Mouse (Mus musculus) heart, embryonic 14.5 days (tissue): ENCODE measurements around the gene Nrg4. TPM values are rescaled to one million over a fixed set of nuclear protein-coding genes. Genes with fewer than 3 reads are reported as not detected.

Experiments used
- ATAC-seq: fragments of 200-750 bp; cut with Nextera tagmentation; 2 replicates; pipeline ENCODE4 v1.8.0; 2017; ENCODE audit warnings: low read depth, moderate TSS enrichment; ENCODE audit not compliant: insufficient number of reproducible peaks, insufficient read depth, low FRiP score
- H3K27ac ChIP-seq, 2 experiments: fragments of 200-500 bp in 1 of 2; fragments of 300-500 bp in 1 of 2; sonication (generic) in 1 of 2; replicated peaks in 1 of 2; 2 replicates each; pipeline ENCODE4 v1.5.1; 2012 to 2014; ENCODE audit warnings: low read depth in 2 of 2, low read length in 2 of 2, control low read depth in 1 of 2, mild to moderate bottlenecking in 1 of 2, mixed read lengths in 1 of 2; ENCODE audit not compliant: control insufficient read depth in 1 of 2, insufficient read depth in 1 of 2
- H3K27me3 ChIP-seq: fragments of 300-500 bp; sonication (generic); 2 replicates; pipeline ENCODE4 v1.6.1; 2014; ENCODE audit warnings: mild to moderate bottlenecking, low read length, control low read depth; ENCODE audit not compliant: control insufficient read depth, insufficient read depth
- H3K36me3 ChIP-seq: fragments of 300-500 bp; sonication (generic); 2 replicates; pipeline ENCODE4 v1.6.1; 2014; ENCODE audit warnings: mild to moderate bottlenecking, control low read depth, low read length, mixed read lengths; ENCODE audit not compliant: control insufficient read depth, insufficient read depth
- H3K4me1 ChIP-seq, 2 experiments: fragments of 200-500 bp in 1 of 2; fragments of 300-500 bp in 1 of 2; sonication (generic) in 1 of 2; 2 replicates each; pipeline ENCODE4 v1.6.1; 2012 to 2014; ENCODE audit warnings: low read length in 2 of 2, control low read depth in 1 of 2, mixed read lengths in 1 of 2; ENCODE audit not compliant: control insufficient read depth in 2 of 2, insufficient read depth in 2 of 2
- H3K4me2 ChIP-seq: fragments of 300-500 bp; sonication (generic); 2 replicates; pipeline ENCODE4 v1.6.1; 2014; ENCODE audit warnings: mild to moderate bottlenecking, low read length
- H3K4me3 ChIP-seq, 2 experiments: fragments of 200-500 bp in 1 of 2; fragments of 300-500 bp in 1 of 2; sonication (generic) in 1 of 2; 2 replicates each; pipeline ENCODE4 v1.5.1; 2012 to 2014; ENCODE audit warnings: low read length in 2 of 2, mild to moderate bottlenecking in 2 of 2, control low read depth in 1 of 2, low read depth in 1 of 2, moderate library complexity in 1 of 2; ENCODE audit not compliant: control insufficient read depth in 1 of 2, insufficient read depth in 1 of 2
- H3K9ac ChIP-seq: fragments of 300-500 bp; sonication (generic); 2 replicates; pipeline ENCODE4 v1.6.1; 2014; ENCODE audit warnings: mild to moderate bottlenecking, low read length
- H3K9me3 ChIP-seq: fragments of 300-500 bp; sonication (generic); 2 replicates; pipeline ENCODE4 v1.6.1; 2016; ENCODE audit warnings: low read length, control low read depth; ENCODE audit not compliant: control insufficient read depth
- WGBS: fragments of 180-500 bp; shearing (Covaris S2); extraction: QIAGEN DNeasy Blood & Tissue Kit; methylation state at CpG from one replicate; pipeline ENCODE4 v1.1.7; 2014; 5-methylcytosine and 5-hydroxymethylcytosine counted together
- polyA plus RNA-seq: library from polyadenylated mRNA; unstranded; fragments of >200 nt; fragmentation: Nextera tagmentation; extraction: Ambion mirVana; gene quantifications from 2 replicates; pipeline ENCODE4 v1.2.1, GENCODE M21; 2014

Nrg4 gene
- polyA plus RNA-seq, 1 experiment from 2014 or later, result 1.7 TPM

DNA sequence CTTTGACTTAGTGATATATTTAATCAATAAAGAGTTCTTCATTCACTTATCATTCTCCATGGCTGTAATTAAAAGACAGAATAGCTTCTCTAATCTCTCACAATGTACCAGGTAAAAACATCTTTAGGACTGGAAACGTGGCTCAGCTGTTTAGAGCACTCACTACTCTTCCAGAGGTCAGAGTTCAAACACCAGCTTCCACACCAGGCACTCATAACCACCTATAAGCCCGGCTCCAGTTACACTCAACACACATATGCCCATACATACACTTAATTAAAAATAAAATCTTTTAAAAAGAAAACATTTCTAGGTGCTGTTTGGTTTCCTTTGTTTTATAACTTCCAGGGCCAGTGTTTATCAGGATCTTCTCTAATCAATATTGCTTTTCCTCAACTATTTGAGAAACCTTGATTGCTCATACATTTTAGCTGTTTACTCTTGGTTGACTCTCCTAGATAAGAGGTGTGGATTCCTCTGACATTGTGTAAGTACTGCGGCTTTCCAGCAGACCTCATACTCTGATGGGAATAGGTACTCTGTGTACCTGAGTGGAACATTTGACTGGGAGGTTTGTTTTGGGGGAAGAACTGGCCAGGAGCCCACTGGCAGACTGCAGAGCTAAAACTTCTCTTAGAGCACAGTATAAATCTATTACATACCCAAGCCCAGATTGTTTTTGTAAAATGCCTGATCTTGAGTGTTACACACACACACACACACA lies 37.0 kb downstream of the Nrg4 start:
- ATAC-seq, result no peak
- Histone ChIP-seq H3K27me3 (no peaks in the 10 kb centered on the region), H3K4me2 (no peak overlapping the region), H3K36me3 (no peaks in the 10 kb centered on the region), H3K9me3 (no peaks in the 10 kb centered on the region), H3K4me3 (no peak overlapping the region), H3K27ac (no peak overlapping the region), H3K9ac (no peak overlapping the region), H3K4me1 (no peaks in the 10 kb centered on the region)
- WGBS, result 52% methylated on average over 3 of the region's 3 CpGs

GRCm38 (mm10) chr9:55285197-55285596 lies 41.4 kb downstream of the Nrg4 start:
- Histone ChIP-seq H3K9ac (no peak overlapping the region), H3K9me3 (no peaks in the 10 kb centered on the region), H3K36me3 (no peaks in the 10 kb centered on the region), H3K27me3 (no peaks in the 10 kb centered on the region), H3K4me3 (no peak overlapping the region), H3K27ac (no peak overlapping the region), H3K4me1 (peaks cover 2 to 3% of the 10 kb centered on the region in 2 experiments; a peak in 2 of 4 replicates), H3K4me2 (no peak overlapping the region)
- ATAC-seq, result no peak
- WGBS, result 68% methylated on average over 3 of the region's 3 CpGs

- ATAC-seq, result no peak
- Histone ChIP-seq H3K27ac (no peak overlapping the region), H3K9ac (no peak overlapping the region; the same call in 1 of the 2 replicates), H3K4me1 (peaks cover 2 to 3% of the 10 kb centered on the region in 2 experiments; a peak in 2 of 4 replicates), H3K36me3 (no peaks in the 10 kb centered on the region), H3K9me3 (no peaks in the 10 kb centered on the region), H3K4me2 (peak overlapping the region; percentile 54), H3K27me3 (no peaks in the 10 kb centered on the region), H3K4me3 (peak overlapping the region in 1 of 2 experiments; percentile 14; a peak in 1 of 4 replicates)
- WGBS, result 8% methylated on average over 14 of the region's 14 CpGs
Observed at GRCm38 (mm10) chr9:55283516-55283915, 43.1 kb downstream of the Nrg4 start.

DNA sequence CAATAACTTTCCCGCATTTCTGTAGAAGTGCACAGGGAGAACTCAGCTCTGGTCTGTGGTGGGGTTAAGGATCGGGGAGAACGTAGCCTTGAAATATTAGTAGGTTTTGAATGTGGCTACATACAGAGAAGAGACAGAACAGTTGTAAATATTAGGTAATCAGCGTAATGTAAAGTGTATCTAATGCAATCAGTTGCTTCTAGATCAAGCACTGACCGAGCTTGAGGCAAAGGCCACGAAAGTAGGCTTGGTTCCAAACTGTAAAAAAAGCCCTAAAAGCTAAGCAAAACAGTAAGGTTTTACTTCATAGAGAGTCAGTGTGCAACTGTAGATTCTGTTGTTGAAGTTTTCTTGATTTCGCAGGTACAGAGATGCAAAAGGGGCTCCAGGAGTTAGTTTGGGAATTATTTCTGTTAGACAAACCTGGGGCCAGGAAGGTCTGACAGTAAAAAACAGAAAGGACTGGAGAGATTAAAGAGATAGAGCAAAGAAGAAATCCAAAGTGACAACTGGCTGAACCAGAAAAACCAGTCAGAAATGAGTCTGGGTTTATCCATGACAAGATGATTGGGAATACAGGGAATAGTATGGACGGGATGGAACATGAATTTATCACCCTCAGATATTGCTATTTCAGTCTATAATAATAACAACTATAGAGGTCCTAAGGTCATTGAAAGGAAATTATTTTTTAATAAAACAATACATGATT lies 47.4 kb downstream of the Nrg4 start:
- Histone ChIP-seq H3K4me1 (peaks cover 2 to 3% of the 10 kb centered on the region in 2 experiments; a peak in 2 of 4 replicates), H3K9ac (no peak overlapping the region), H3K27ac (no peak overlapping the region), H3K4me2 (no peak overlapping the region), H3K9me3 (no peaks in the 10 kb centered on the region), H3K36me3 (no peaks in the 10 kb centered on the region), H3K4me3 (no peak overlapping the region), H3K27me3 (no peaks in the 10 kb centered on the region)
- WGBS, result 81% methylated on average over 8 of the region's 8 CpGs
- ATAC-seq, result no peak

DNA sequence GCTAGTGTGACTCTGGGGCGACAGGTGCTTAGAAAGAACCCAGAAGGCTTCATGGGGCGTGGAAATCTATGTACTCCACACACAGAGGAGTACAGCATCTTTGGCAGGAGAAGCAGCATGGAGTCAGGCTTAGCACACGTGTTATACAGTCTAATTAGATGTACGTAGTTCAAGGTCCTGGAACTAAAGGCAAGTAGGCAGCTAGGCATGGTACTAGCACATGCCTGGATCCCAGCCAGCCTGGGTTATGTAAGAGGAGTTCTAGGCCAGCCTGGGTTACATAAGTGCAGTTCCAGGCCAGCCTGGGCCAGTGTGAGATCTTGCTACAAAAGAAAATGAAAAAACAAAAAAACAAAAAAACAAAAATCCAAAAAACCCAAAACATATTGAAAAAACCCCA lies 49.1 kb downstream of the Nrg4 start:
- H3K4me1 ChIP-seq, result no peaks in the 10 kb centered on the region
- no peak overlapping the region for H3K4me2 ChIP-seq
- H3K27ac ChIP-seq, result no peak overlapping the region
- no peak overlapping the region for H3K4me3 ChIP-seq
- no peaks in the 10 kb centered on the region for H3K36me3 ChIP-seq
- ATAC-seq, result no peak
- no peaks in the 10 kb centered on the region for H3K9me3 ChIP-seq
- WGBS, result 81% methylated on average over 4 of the region's 4 CpGs
- no peak overlapping the region for H3K9ac ChIP-seq
- H3K27me3 ChIP-seq, result no peaks in the 10 kb centered on the region

GRCm38 (mm10) chr9:55273906-55274305 lies 52.7 kb downstream of the Nrg4 start:
- ATAC-seq, result no peak
- no peak overlapping the region for H3K4me2 ChIP-seq

DNA sequence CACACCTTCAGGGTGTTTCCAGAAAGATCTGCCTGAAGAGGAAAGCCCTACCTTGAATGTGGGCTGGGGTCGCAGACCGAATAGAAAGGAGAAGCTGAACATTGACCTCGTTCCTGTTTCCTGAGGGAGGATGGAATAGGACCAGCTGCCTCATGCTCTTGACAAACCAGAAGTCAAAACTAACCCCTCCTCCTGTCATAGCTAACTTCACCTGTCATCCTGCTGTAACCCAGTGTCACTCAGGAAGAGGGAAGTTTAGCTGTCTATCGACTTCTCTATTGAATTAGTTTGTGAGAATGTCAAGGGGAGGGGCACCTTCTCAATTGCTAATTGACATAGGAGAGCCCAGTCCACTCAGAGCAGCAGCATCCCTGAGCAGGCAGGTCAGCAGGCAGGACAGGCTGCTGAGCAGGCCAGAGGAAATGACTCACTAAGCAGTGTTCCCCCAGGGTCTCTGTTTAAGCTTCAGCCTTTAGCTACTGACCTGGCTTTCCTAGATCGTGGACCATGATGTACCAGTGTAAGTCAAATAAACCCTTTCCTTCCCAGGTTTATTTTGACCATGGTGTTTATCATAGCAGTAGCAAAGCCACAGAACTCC lies 54.6 kb downstream of the Nrg4 start:
- no peak for ATAC-seq
- Histone ChIP-seq H3K27ac (no peak overlapping the region), H3K36me3 (no peaks in the 10 kb centered on the region), H3K27me3 (no peaks in the 10 kb centered on the region), H3K4me3 (no peak overlapping the region), H3K4me1 (no peaks in the 10 kb centered on the region), H3K9me3 (no peaks in the 10 kb centered on the region), H3K9ac (no peak overlapping the region), H3K4me2 (no peak overlapping the region)
- 46% methylated on average over 5 of the region's 5 CpGs for WGBS

More at GRCm38 (mm10) chr9:55273906-55274305, 52.7 kb downstream of the Nrg4 start:
- Histone ChIP-seq H3K9ac (no peak overlapping the region), H3K4me1 (no peaks in the 10 kb centered on the region), H3K36me3 (no peaks in the 10 kb centered on the region), H3K27ac (no peak overlapping the region), H3K4me3 (no peak overlapping the region), H3K9me3 (no peaks in the 10 kb centered on the region), H3K27me3 (no peaks in the 10 kb centered on the region)
- WGBS, result 55% methylated on average over 4 of the region's 4 CpGs
